Mouse (Mus musculus) liver, postnatal 0 days (tissue): ENCODE data around the gene Tsks. TPM values are rescaled to one million over a fixed set of nuclear protein-coding genes. Genes with fewer than 3 reads are reported as not detected.
A peak's percentile ranks its signal among the peaks of the same experiment; 100 is the strongest.

ENCODE experiments used
- ATAC-seq: fragments of 200-750 bp; cut with Nextera tagmentation; 2 replicates; pipeline ENCODE4 v1.8.0; 2017; ENCODE audit warnings: mild to moderate bottlenecking, moderate library complexity
- DNase-seq: peaks from one replicate; pipeline ENCODE4 v3.0.0-alpha.2; 2016
- H3K27ac ChIP-seq: fragments of 300-500 bp; sonication (generic); 2 replicates; pipeline ENCODE4 v1.5.1; 2014; ENCODE audit warnings: antibody characterized with exemption, moderate library complexity, mild to moderate bottlenecking, low read depth
- H3K27me3 ChIP-seq: fragments of 300-500 bp; sonication (generic); 2 replicates; pipeline ENCODE4 v1.6.1; 2014; ENCODE audit warnings: low read length, control low read depth, mixed read lengths; ENCODE audit not compliant: insufficient read depth
- H3K36me3 ChIP-seq: fragments of 300-500 bp; sonication (generic); replicated peaks from 2 replicates; pipeline ENCODE4 v1.6.1; 2014; ENCODE audit warnings: mild to moderate bottlenecking, control low read depth, low read length, moderate library complexity, mixed read lengths; ENCODE audit not compliant: insufficient read depth
- H3K4me1 ChIP-seq: fragments of 300-500 bp; sonication (generic); 2 replicates; pipeline ENCODE4 v1.6.1; 2014; ENCODE audit warnings: antibody characterized with exemption, mild to moderate bottlenecking, control low read depth; ENCODE audit not compliant: insufficient read depth
- H3K4me2 ChIP-seq: fragments of 300-500 bp; sonication (generic); 2 replicates; pipeline ENCODE4 v1.6.1; 2014; ENCODE audit warnings: low read depth, mild to moderate bottlenecking, low read length, moderate library complexity, mixed read lengths
- H3K4me3 ChIP-seq: fragments of 300-500 bp; sonication (generic); 2 replicates; pipeline ENCODE4 v1.5.1; 2014; ENCODE audit warnings: low read depth, low read length
- H3K9ac ChIP-seq: fragments of 300-500 bp; sonication (generic); replicated peaks from 2 replicates; pipeline ENCODE4 v1.6.1; 2014; ENCODE audit warnings: mild to moderate bottlenecking, moderate library complexity
- H3K9me3 ChIP-seq: fragments of 300-500 bp; sonication (generic); 2 replicates; pipeline ENCODE4 v1.6.1; 2016; ENCODE audit warnings: mild to moderate bottlenecking, control low read depth, low read length, mixed read lengths
- CTCF ChIP-seq: sonication (generic); IDR thresholded peaks from 2 replicates; pipeline ENCODE4 v1.5.1; 2016; ENCODE audit warnings: antibody characterized with exemption, low read depth
- EP300 ChIP-seq: IDR thresholded peaks from 2 replicates; pipeline ENCODE4 v1.6.1; 2016; ENCODE audit warnings: antibody characterized with exemption, low read depth, mild to moderate bottlenecking
- WGBS: fragments of 180-500 bp; shearing (Covaris S2); extraction: QIAGEN DNeasy Blood & Tissue Kit; methylation state at CpG from one replicate; pipeline ENCODE4 v1.1.7; 2014; ENCODE audit not compliant: insufficient replicate concordance; 5-methylcytosine and 5-hydroxymethylcytosine counted together
- polyA plus RNA-seq: library from polyadenylated mRNA; unstranded; fragments of >200 nt; fragmentation: Nextera tagmentation; extraction: Ambion mirVana; gene quantifications from 2 replicates; pipeline ENCODE4 v1.2.1, GENCODE M21; 2015

Gene Tsks
- polyA plus RNA-seq, 1 experiment from 2014 or later: 0.06 TPM

GRCm38 (mm10) chr7:44959874-44960511, 17.0 kb downstream of the Tsks start:
- Histone ChIP-seq H3K4me1 (no peaks in the 10 kb centered on the region), H3K4me2 (no peak overlapping the region), H3K9me3 (no peaks in the 10 kb centered on the region), H3K36me3 (no peaks in the 10 kb centered on the region), H3K4me3 (no peak overlapping the region), H3K9ac (no peak overlapping the region), H3K27ac (no peak overlapping the region), H3K27me3 (no peaks in the 10 kb centered on the region)
- ATAC-seq: no peak
- peak; percentile 22 for DNase-seq
- TF ChIP-seq EP300 (no peak), CTCF (no peak)
- WGBS: 63% methylated on average over 10 of the region's 10 CpGs

GRCm38 (mm10) chr7:44960512-44960910, 17.5 kb downstream of the Tsks start:
- no peak overlapping the region for H3K4me2 ChIP-seq
- H3K9ac ChIP-seq: no peak overlapping the region
- H3K9me3 ChIP-seq: no peaks in the 10 kb centered on the region
- WGBS: 81% methylated on average over 13 of the region's 13 CpGs
- no peak for ATAC-seq
- H3K4me3 ChIP-seq: no peak overlapping the region
- TF ChIP-seq CTCF (no peak), EP300 (no peak)
- H3K27me3 ChIP-seq: no peaks in the 10 kb centered on the region
- no peaks in the 10 kb centered on the region for H3K36me3 ChIP-seq
- peak; percentile 12 for DNase-seq
- no peak overlapping the region for H3K27ac ChIP-seq
- no peaks in the 10 kb centered on the region for H3K4me1 ChIP-seq

GRCm38 (mm10) chr7:44962337-44962736, 19.3 kb downstream of the Tsks start:
- Histone ChIP-seq H3K4me2 (no peak overlapping the region), H3K4me1 (no peaks in the 10 kb centered on the region), H3K9ac (no peak overlapping the region), H3K4me3 (no peak overlapping the region), H3K27me3 (no peaks in the 10 kb centered on the region), H3K9me3 (no peaks in the 10 kb centered on the region), H3K36me3 (no peaks in the 10 kb centered on the region), H3K27ac (no peak overlapping the region)
- no peak for TF ChIP-seq CTCF
- TF ChIP-seq EP300: no peak
- ATAC-seq (no peak), DNase-seq (no peak)
- WGBS: 68% methylated on average over 8 of the region's 8 CpGs

- Histone ChIP-seq H3K9me3 (no peaks in the 10 kb centered on the region), H3K27me3 (no peaks in the 10 kb centered on the region), H3K36me3 (no peaks in the 10 kb centered on the region), H3K9ac (no peak overlapping the region), H3K27ac (no peak overlapping the region), H3K4me3 (no peak overlapping the region), H3K4me2 (no peak overlapping the region), H3K4me1 (no peaks in the 10 kb centered on the region)
- WGBS: 64% methylated on average over 5 of the region's 5 CpGs
- ATAC-seq: no peak
- TF ChIP-seq EP300: no peak
- no peak for TF ChIP-seq CTCF
- DNase-seq: no peak
Measured at GRCm38 (mm10) chr7:44962831-44963230, 19.8 kb downstream of the Tsks start.

GRCm38 (mm10) chr7:44964990-44965389, 22.0 kb downstream of the Tsks start:
- 82% methylated on average over 13 of the region's 13 CpGs for WGBS
- Histone ChIP-seq H3K9me3 (no peaks in the 10 kb centered on the region), H3K4me2 (no peak overlapping the region), H3K4me1 (no peaks in the 10 kb centered on the region), H3K9ac (no peak overlapping the region), H3K27me3 (no peaks in the 10 kb centered on the region), H3K4me3 (no peak overlapping the region), H3K36me3 (no peaks in the 10 kb centered on the region), H3K27ac (no peak overlapping the region)
- no peak for DNase-seq
- TF ChIP-seq CTCF: no peak
- TF ChIP-seq EP300: no peak
- no peak for ATAC-seq

GRCm38 (mm10) chr7:44965975-44966374, 23.0 kb downstream of the Tsks start:
- TF ChIP-seq CTCF (peak; percentile 37), EP300 (no peak)
- ATAC-seq: no peak
- H3K4me2 ChIP-seq: no peak overlapping the region

More at GRCm38 (mm10) chr7:44965975-44966374, 23.0 kb downstream of the Tsks start:
- no peak for DNase-seq
- H3K4me1 ChIP-seq: peaks cover 5% of the 10 kb centered on the region
- 65% methylated on average over 7 of the region's 7 CpGs for WGBS
- H3K9ac ChIP-seq: no peak overlapping the region
- H3K9me3 ChIP-seq: no peaks in the 10 kb centered on the region
- peaks cover under 1% of the 10 kb centered on the region; the same call in 1 of the 2 replicates for H3K27me3 ChIP-seq
- no peak overlapping the region for H3K4me3 ChIP-seq
- no peaks in the 10 kb centered on the region for H3K36me3 ChIP-seq
- no peak overlapping the region for H3K27ac ChIP-seq
